Mouse (Mus musculus) olfactory bulb, adult 2 months (tissue): ENCODE data around the gene Rccd1.

ENCODE experiments used
- CTCF ChIP-seq: fragments of 200-500 bp; IDR thresholded peaks from 2 replicates; pipeline ENCODE4 v1.5.1; 2012; ENCODE audit warnings: low read depth, mild to moderate bottlenecking, low read length, moderate library complexity; ENCODE audit not compliant: insufficient read depth
- POLR2A ChIP-seq: fragments of 200-500 bp; IDR thresholded peaks from 2 replicates; pipeline ENCODE4 v1.6.1; 2012; ENCODE audit warnings: mild to moderate bottlenecking, low read depth, low read length, moderate library complexity; ENCODE audit not compliant: insufficient read depth

DNA sequence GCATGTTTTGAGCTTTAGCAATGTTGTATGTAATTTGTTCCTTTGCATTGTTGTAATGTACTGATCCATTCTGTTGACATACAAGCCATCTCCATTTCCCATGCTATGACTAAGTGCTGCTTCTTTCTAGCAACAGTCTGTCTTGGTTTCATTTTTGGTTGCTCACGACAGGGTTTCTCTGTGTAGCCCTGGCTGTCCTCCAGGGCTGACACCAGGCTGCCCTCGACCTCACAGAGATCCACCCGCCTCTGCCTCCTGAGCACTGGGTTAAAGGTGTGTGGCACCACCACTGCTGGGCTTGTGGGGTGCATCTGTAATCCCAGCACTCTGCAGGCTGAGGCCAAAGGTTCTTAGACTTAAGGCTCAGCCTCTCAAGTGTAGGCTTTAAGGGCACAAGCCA is 24.7 kb downstream of the Rccd1 start:
- no peak for TF ChIP-seq CTCF
- TF ChIP-seq POLR2A: no peak
